Mouse (Mus musculus) brain, embryonic 14.5 days (tissue): ENCODE results near the gene Themis3.

Source experiments
- CTCF ChIP-seq: fragments of 200-500 bp; IDR thresholded peaks from 2 replicates; pipeline ENCODE4 v1.5.1; 2012; ENCODE audit warnings: inconsistent platforms, mild to moderate bottlenecking, moderate library complexity, borderline replicate concordance; ENCODE audit not compliant: insufficient read depth, insufficient read length; ENCODE audit errors: extremely low read depth
- POLR2A ChIP-seq: fragments of 200-500 bp; IDR thresholded peaks from 2 replicates; pipeline ENCODE4 v1.6.1; 2012; ENCODE audit warnings: mild to moderate bottlenecking, inconsistent platforms, borderline replicate concordance; ENCODE audit not compliant: poor library complexity, insufficient read depth, insufficient read length, severe bottlenecking; ENCODE audit errors: extremely low read depth

DNA sequence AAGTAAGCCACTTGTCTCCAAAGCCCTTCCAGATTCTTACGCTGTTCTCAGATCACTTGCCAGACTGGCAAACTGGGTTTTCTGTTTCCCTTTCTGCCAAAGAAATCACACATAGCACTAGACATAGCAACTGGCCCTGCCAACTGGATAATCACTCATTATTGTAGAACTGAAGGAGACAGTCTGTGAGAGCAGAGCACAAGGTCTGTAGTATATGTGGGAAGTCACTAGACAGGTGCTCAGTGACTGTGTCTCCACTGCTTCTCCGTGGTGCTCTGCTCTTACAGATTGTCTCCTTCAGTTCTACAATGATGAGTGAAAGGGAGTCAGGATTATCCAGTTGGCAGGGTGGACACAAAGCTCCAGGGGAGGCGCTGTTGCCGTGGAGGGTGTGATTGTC lies 41.7 kb downstream of the Themis3 start:
- TF ChIP-seq CTCF (no peak), POLR2A (no peak)
